Comparison of ENCODE assay signal across 8 mouse cellular contexts in genomic region chr6:88199001-88199717, GRCm38 (mm10). TPM values are rescaled to one million over a fixed set of nuclear protein-coding genes. Genes with fewer than 3 reads are reported as not detected.
A peak's percentile ranks its signal among the peaks of the same experiment; 100 is the strongest.
DNase-seq lines count a peak whose midpoint lies in the region; ATAC-seq and TF ChIP-seq lines count a peak whose summit lies in the region.

No protein-coding gene starts in this region.

- WGBS in embryonic facial prominence, embryonic 14.5 days, result 2% methylated on average over 37 of the region's 39 CpGs
- under 1% methylated on average over 39 of the region's 39 CpGs for WGBS in hindbrain, postnatal 0 days

- no peaks in the 10 kb centered on the region for H3K36me3 ChIP-seq in embryonic facial prominence, embryonic 14.5 days (ENCODE audit: control insufficient read depth, insufficient read depth, low read length)
- no peaks in the 10 kb centered on the region for H3K36me3 ChIP-seq in hindbrain, postnatal 0 days (ENCODE audit: insufficient read depth, low read length)

- peak overlapping the region; percentile 18; the same call in 1 of the 2 replicates for H3K27ac ChIP-seq in layer of hippocampus, adult 2 months
- no peak overlapping the region for H3K27ac ChIP-seq in embryonic facial prominence, embryonic 14.5 days (replicated peaks; ENCODE audit: low read depth, low read length)
- no peak overlapping the region for H3K27ac ChIP-seq in hindbrain, postnatal 0 days

- H3K4me2 ChIP-seq in embryonic facial prominence, embryonic 14.5 days (ENCODE audit: low read depth, low read length), result peak overlapping the region; percentile 77
- peak overlapping the region; percentile 50 for H3K4me2 ChIP-seq in hindbrain, postnatal 0 days (ENCODE audit: low read depth, low read length)

- TF ChIP-seq CTCF in layer of hippocampus, adult 2 months (conservative IDR thresholded peaks at IDR 0.05), result no peak
- TF ChIP-seq CTCF in hindbrain, postnatal 0 days (IDR thresholded peaks at IDR 0.05; ENCODE audit: low read depth), result no peak

- no peak for DNase-seq in layer of hippocampus, adult 2 months (ENCODE audit: low spot score in 2 of 2)
- no peak for DNase-seq in layer of hippocampus, adult 9-10 months (ENCODE audit: low spot score)
- no peak for DNase-seq in embryonic facial prominence, embryonic 14.5 days (ENCODE audit: low spot score)
- DNase-seq in hindbrain, postnatal 0 days (ENCODE audit: low spot score), result no peak
- DNase-seq in mesoderm, embryonic 11.5 days (ENCODE audit: low read depth, low spot score), result peak; percentile 32
- no peak for DNase-seq in adipocyte (ENCODE audit: low spot score)
- DNase-seq in adrenal gland, postnatal 36 days, result no peak
- no peak for DNase-seq in right cerebral cortex, postnatal 36 days (ENCODE audit: low spot score in 2 of 2)

- H3K9me3 ChIP-seq in embryonic facial prominence, embryonic 14.5 days (ENCODE audit: control insufficient read depth, low read length), result no peaks in the 10 kb centered on the region
- H3K9me3 ChIP-seq in hindbrain, postnatal 0 days (ENCODE audit: low read length), result no peaks in the 10 kb centered on the region

- peak overlapping the region; percentile 66 for H3K9ac ChIP-seq in embryonic facial prominence, embryonic 14.5 days (ENCODE audit: low read depth, low read length)
- H3K9ac ChIP-seq in hindbrain, postnatal 0 days (replicated peaks; ENCODE audit: low read length), result 0 out of 2 replicates have a peak overlapping the region, but pooled peaks have one; percentile 24

- H3K27me3 ChIP-seq in embryonic facial prominence, embryonic 14.5 days (replicated peaks; ENCODE audit: control insufficient read depth, insufficient read depth, low read length), result peaks cover 98% of the 10 kb centered on the region
- peaks cover 87% of the 10 kb centered on the region for H3K27me3 ChIP-seq in hindbrain, postnatal 0 days (ENCODE audit: insufficient read depth, low read length)

- H3K4me1 ChIP-seq in embryonic facial prominence, embryonic 14.5 days (ENCODE audit: control insufficient read depth, insufficient read depth, low read length), result peaks cover 16% of the 10 kb centered on the region
- peaks cover 1% of the 10 kb centered on the region; the same call in 1 of the 2 replicates for H3K4me1 ChIP-seq in hindbrain, postnatal 0 days (ENCODE audit: insufficient read depth, low read length)

- H3K4me3 ChIP-seq in layer of hippocampus, adult 2 months, result peak overlapping the region; percentile 27
- peak overlapping the region; percentile 51 for H3K4me3 ChIP-seq in embryonic facial prominence, embryonic 14.5 days (ENCODE audit: low read depth, low read length)
- peak overlapping the region; percentile 30 for H3K4me3 ChIP-seq in hindbrain, postnatal 0 days (ENCODE audit: low read length)

- no peak for ATAC-seq in embryonic facial prominence, embryonic 14.5 days (ENCODE audit: low read depth)
- no peak for ATAC-seq in hindbrain, postnatal 0 days

RNA-seq across cellular contexts. Expression of gene Gata2, which starts 5.5 kb away (rescaled TPM):
- 1 to 10 TPM; 6.8 to 7.7 TPM for total RNA-seq in layer of hippocampus, adult 2 months (2021)
- 27.1 and 31.6 TPM in 2 replicates for polyA plus RNA-seq in embryonic facial prominence, embryonic 14.5 days (2014; fragmentation: Nextera tagmentation; extraction: Ambion mirVana)
- total RNA-seq in hindbrain, postnatal 0 days (2014; rRNA removed), result 6.1 and 7.5 TPM in 2 replicates
- polyA plus RNA-seq in hindbrain, postnatal 0 days (2015; fragmentation: Nextera tagmentation; extraction: Ambion mirVana), result 17.9 and 19.7 TPM in 2 replicates
- 10 to 100 TPM; 21.0 to 21.1 TPM for total RNA-seq in adrenal gland, postnatal 36 days (2021)

RNA-seq across cellular contexts. Expression of gene Dnajb8, which starts 22.9 kb away (rescaled TPM):
- not detected for total RNA-seq in layer of hippocampus, adult 2 months (2021)
- not detected in 2 replicates for polyA plus RNA-seq in embryonic facial prominence, embryonic 14.5 days (2014; fragmentation: Nextera tagmentation; extraction: Ambion mirVana)
- not detected in 2 replicates for total RNA-seq in hindbrain, postnatal 0 days (2014; rRNA removed)
- not detected in 2 replicates for polyA plus RNA-seq in hindbrain, postnatal 0 days (2015; fragmentation: Nextera tagmentation; extraction: Ambion mirVana)
- total RNA-seq in adrenal gland, postnatal 36 days (2021), result not detected
